Mouse (Mus musculus) liver, embryonic 14.5 days (tissue): Measurements from ENCODE around the gene Dnajb14. TPM values are rescaled to one million over a fixed set of nuclear protein-coding genes. Genes with fewer than 3 reads are reported as not detected.

Experiments
- ATAC-seq: fragments of 200-750 bp; cut with Nextera tagmentation; 2 replicates; pipeline ENCODE4 v1.8.0; 2017; ENCODE audit warnings: moderate number of reproducible peaks, mild to moderate bottlenecking, moderate library complexity; ENCODE audit not compliant: insufficient read depth
- DNase-seq, 3 experiments: peaks; one replicate each; pipeline ENCODE4 v3.0.0-alpha.2; 2012 to 2013; ENCODE audit warnings: low read depth in 3 of 3, low spot score in 3 of 3
- H3K27ac ChIP-seq: fragments of 300-500 bp; sonication (generic); 2 replicates; pipeline ENCODE4 v1.5.1; 2014; ENCODE audit warnings: moderate library complexity, mild to moderate bottlenecking, control low read depth, inconsistent platforms
- H3K27me3 ChIP-seq: fragments of 300-500 bp; sonication (generic); 2 replicates; pipeline ENCODE4 v1.6.1; 2014; ENCODE audit warnings: mild to moderate bottlenecking, low read length, moderate library complexity; ENCODE audit not compliant: control insufficient read depth, insufficient read depth
- H3K36me3 ChIP-seq: fragments of 300-500 bp; sonication (generic); replicated peaks from 2 replicates; pipeline ENCODE4 v1.6.1; 2014; ENCODE audit warnings: low read depth; ENCODE audit not compliant: control insufficient read depth, insufficient read depth
- H3K4me1 ChIP-seq, 2 experiments: fragments of 200-500 bp in 1 of 2; fragments of 300-500 bp in 1 of 2; sonication (generic) in 1 of 2; replicated peaks; 2 replicates each; pipeline ENCODE4 v1.6.1; 2012 to 2014; ENCODE audit warnings: antibody characterized with exemption in 1 of 2, inconsistent platforms in 1 of 2, low read length in 1 of 2; ENCODE audit not compliant: control insufficient read depth in 2 of 2, insufficient read depth in 2 of 2
- H3K4me2 ChIP-seq: fragments of 300-500 bp; sonication (generic); 2 replicates; pipeline ENCODE4 v1.6.1; 2014; ENCODE audit warnings: low read depth, mild to moderate bottlenecking, control low read depth, moderate library complexity
- H3K4me3 ChIP-seq, 2 experiments: fragments of 200-500 bp in 1 of 2; fragments of 300-500 bp in 1 of 2; sonication (generic) in 1 of 2; 2 replicates each; pipeline ENCODE4 v1.5.1; 2012 to 2014; ENCODE audit warnings: low read depth in 2 of 2, low read length in 2 of 2, mild to moderate bottlenecking in 2 of 2, control low read depth in 1 of 2, inconsistent platforms in 1 of 2, moderate library complexity in 1 of 2; ENCODE audit not compliant: insufficient read depth in 1 of 2
- H3K9ac ChIP-seq: fragments of 300-500 bp; sonication (generic); replicated peaks from 2 replicates; pipeline ENCODE4 v1.6.1; 2014; ENCODE audit warnings: mild to moderate bottlenecking, control low read depth, moderate library complexity
- H3K9me3 ChIP-seq: fragments of 300-500 bp; sonication (generic); 2 replicates; pipeline ENCODE4 v1.6.1; 2016; ENCODE audit warnings: low read length, mixed read lengths; ENCODE audit not compliant: control insufficient read depth
- CTCF ChIP-seq: IDR thresholded peaks from 2 replicates; pipeline ENCODE4 v1.5.1; 2016; ENCODE audit warnings: antibody characterized with exemption, low read depth, control low read depth
- EP300 ChIP-seq: IDR thresholded peaks from 2 replicates; pipeline ENCODE4 v1.6.1; 2016; ENCODE audit warnings: antibody characterized with exemption, low read depth
- WGBS: fragments of 180-500 bp; shearing (Covaris S2); extraction: QIAGEN DNeasy Blood & Tissue Kit; methylation state at CpG from one replicate; pipeline ENCODE4 v1.1.7; 2014; ENCODE audit not compliant: insufficient replicate concordance; 5-methylcytosine and 5-hydroxymethylcytosine counted together
- polyA plus RNA-seq, 2 experiments: library from polyadenylated mRNA; depleted of rRNA in 1 of 2; stranded (reverse) in 1 of 2; unstranded in 1 of 2; fragments of >200 nt; fragmentation: Nextera tagmentation in 1 of 2; extraction: Ambion mirVana in 1 of 2; gene quantifications; 2 replicates each; pipeline versions ENCODE4 v1.2.1 to v1.2.3; 2012 to 2014

Dnajb14 gene
- polyA plus RNA-seq, 2 experiments = 1.5 to 3.7 TPM

GRCm38 (mm10) chr3:137842944-137843343, 24.5 kb upstream of the Dnajb14 start:
- no peak for DNase-seq
- Histone ChIP-seq H3K9ac (no peak overlapping the region), H3K27ac (no peak overlapping the region), H3K27me3 (no peaks in the 10 kb centered on the region), H3K4me2 (no peak overlapping the region), H3K4me1 (peaks cover 4 to 12% of the 10 kb centered on the region in 2 experiments), H3K4me3 (no peak overlapping the region), H3K9me3 (no peaks in the 10 kb centered on the region), H3K36me3 (no peaks in the 10 kb centered on the region)
- TF ChIP-seq EP300 (no peak), CTCF (no peak)
- peak; percentile 49; the same call in 1 of the 2 replicates for ATAC-seq
- 64% methylated on average over 1 of the region's 1 CpGs for WGBS

GRCm38 (mm10) chr3:137844263-137844662, 23.2 kb upstream of the Dnajb14 start:
- Histone ChIP-seq H3K36me3 (no peaks in the 10 kb centered on the region), H3K27ac (no peak overlapping the region), H3K4me2 (peak overlapping the region; percentile 26; the same call in 1 of the 2 replicates), H3K9ac (no peak overlapping the region), H3K4me3 (no peak overlapping the region), H3K9me3 (no peaks in the 10 kb centered on the region), H3K27me3 (no peaks in the 10 kb centered on the region), H3K4me1 (peaks cover 4 to 12% of the 10 kb centered on the region in 2 experiments)
- ATAC-seq (peak; percentile 79), DNase-seq (no peak)
- TF ChIP-seq EP300 = no peak
- no peak for TF ChIP-seq CTCF
- WGBS = 78% methylated on average over 3 of the region's 3 CpGs

GRCm38 (mm10) chr3:137846552-137846951, 20.9 kb upstream of the Dnajb14 start:
- Histone ChIP-seq H3K9me3 (no peaks in the 10 kb centered on the region), H3K27me3 (no peaks in the 10 kb centered on the region), H3K9ac (no peak overlapping the region), H3K36me3 (no peaks in the 10 kb centered on the region), H3K4me1 (peaks cover 4 to 12% of the 10 kb centered on the region in 2 experiments), H3K27ac (no peak overlapping the region), H3K4me2 (no peak overlapping the region), H3K4me3 (no peak overlapping the region)
- TF ChIP-seq CTCF = no peak
- TF ChIP-seq EP300 = no peak
- ATAC-seq (no peak), DNase-seq (no peak)
- WGBS = 17% methylated on average over 5 of the region's 5 CpGs

GRCm38 (mm10) chr3:137848354-137848753, 19.1 kb upstream of the Dnajb14 start:
- H3K4me2 ChIP-seq = no peak overlapping the region
- H3K9me3 ChIP-seq = no peaks in the 10 kb centered on the region
- DNase-seq = no peak
- peaks cover 4 to 12% of the 10 kb centered on the region in 2 experiments for H3K4me1 ChIP-seq
- TF ChIP-seq CTCF (no peak), EP300 (no peak)
- H3K4me3 ChIP-seq = no peak overlapping the region
- no peaks in the 10 kb centered on the region for H3K27me3 ChIP-seq
- H3K36me3 ChIP-seq = no peaks in the 10 kb centered on the region
- H3K27ac ChIP-seq = no peak overlapping the region
- ATAC-seq = no peak
- 74% methylated on average over 9 of the region's 9 CpGs for WGBS
- H3K9ac ChIP-seq = no peak overlapping the region

- Histone ChIP-seq H3K9ac (no peak overlapping the region), H3K27me3 (no peaks in the 10 kb centered on the region), H3K4me2 (no peak overlapping the region), H3K4me1 (peaks cover 0 to 3% of the 10 kb centered on the region in 2 experiments; a peak in 2 of 4 replicates), H3K4me3 (no peak overlapping the region), H3K27ac (no peak overlapping the region), H3K36me3 (no peaks in the 10 kb centered on the region), H3K9me3 (no peaks in the 10 kb centered on the region)
- WGBS = 77% methylated on average over 5 of the region's 5 CpGs
- DNase-seq (no peak), ATAC-seq (peak; percentile 71)
- TF ChIP-seq CTCF (peak; percentile 19; the same call in 1 of the 2 replicates), EP300 (no peak)
Measured at GRCm38 (mm10) chr3:137849697-137850096, 17.8 kb upstream of the Dnajb14 start.
